Mouse (Mus musculus) heart, postnatal 25 days (tissue): Measurements from ENCODE around the gene Dock8. TPM values are rescaled to one million over a fixed set of nuclear protein-coding genes. Genes with fewer than 3 reads are reported as not detected.
A peak's percentile ranks its signal among the peaks of the same experiment; 100 is the strongest.

Experiments used
- DNase-seq: peaks from one replicate; pipeline ENCODE4 v3.0.0; 2022; ENCODE audit warnings: low spot score
- intact Hi-C: fragments of 180-260 bp; cut with DNase I; formaldehyde crosslinking; loops from one replicate; pipeline ENCODE4 v1.15.1; 2025
- total RNA-seq, 2 experiments: library from RNA; stranded (reverse); gene quantifications; 2 replicates each; pipeline ENCODE4 v1.2.3; 2021

The Dock8 gene
- total RNA-seq, 2 experiments from 2014 or later = 15.8 to 21.7 TPM

- intact Hi-C loops = loop anchor here (10.0 kb wide), 2 partner anchors 151 to 519 kb away; no protein-coding TSS in a partner anchor
- no peak for DNase-seq
Measured at GRCm38 (mm10) chr19:25105682-25106081, 106.3 kb downstream of the Dock8 start.

GRCm38 (mm10) chr19:25106315-25106714 lies 107.0 kb downstream of the Dock8 start:
- no peak for DNase-seq
- intact Hi-C loops = loop anchor here (10.0 kb wide), 2 partner anchors 152 to 518 kb away; no protein-coding TSS in a partner anchor

- intact Hi-C loops = loop anchor here (10.0 kb wide), 2 partner anchors 153 to 517 kb away; no protein-coding TSS in a partner anchor
- no peak for DNase-seq
Measured at GRCm38 (mm10) chr19:25107417-25107816, 108.1 kb downstream of the Dock8 start.

- DNase-seq = no peak
- intact Hi-C loops = no loop called here
Measured at GRCm38 (mm10) chr19:25111591-25112233, 112.4 kb downstream of the Dock8 start.

- intact Hi-C loops = no loop called here
- no peak for DNase-seq
Measured at GRCm38 (mm10) chr19:25116981-25117380, 117.6 kb downstream of the Dock8 start.

- intact Hi-C loops = no loop called here
- no peak for DNase-seq
Measured at GRCm38 (mm10) chr19:25122417-25122816, 123.1 kb downstream of the Dock8 start.

- peak; percentile 20 for DNase-seq
Measured at GRCm38 (mm10) chr19:25123031-25123430, 123.7 kb downstream of the Dock8 start.

GRCm38 (mm10) chr19:25123461-25123860 lies 124.1 kb downstream of the Dock8 start:
- intact Hi-C loops = no loop called here
- DNase-seq = no peak

More at GRCm38 (mm10) chr19:25123031-25123430, 123.7 kb downstream of the Dock8 start:
- intact Hi-C loops = no loop called here

- intact Hi-C loops = loop anchor here (1.0 to 10.0 kb wide), 3 partner anchors 202 to 492 kb away; no protein-coding TSS in a partner anchor
- DNase-seq = no peak
Measured at GRCm38 (mm10) chr19:25132322-25132721, 133.0 kb downstream of the Dock8 start.

GRCm38 (mm10) chr19:25133959-25134358 lies 134.6 kb downstream of the Dock8 start:
- intact Hi-C loops = loop anchor here (2.0 to 10.0 kb wide), 2 partner anchors 311 to 491 kb away; no protein-coding TSS in a partner anchor
- no peak for DNase-seq

- no peak for DNase-seq
- intact Hi-C loops = loop anchor here (1.0 to 10.0 kb wide), 2 partner anchors 8 to 489 kb away; no protein-coding TSS in a partner anchor
Measured at GRCm38 (mm10) chr19:25136171-25136570, 136.8 kb downstream of the Dock8 start.

GRCm38 (mm10) chr19:25137907-25138820 lies 138.8 kb downstream of the Dock8 start:
- no peak for DNase-seq
- intact Hi-C loops = loop anchor here (10.0 kb wide), 1 partner anchor 487 kb away; no protein-coding TSS in a partner anchor

GRCm38 (mm10) chr19:25144110-25145028 lies 145.0 kb downstream of the Dock8 start:
- intact Hi-C loops = loop anchor here (1.0 kb wide), 1 partner anchor 8 kb away; no protein-coding TSS in a partner anchor
- no peak for DNase-seq

GRCm38 (mm10) chr19:25145116-25145515 lies 145.8 kb downstream of the Dock8 start:
- no peak for DNase-seq

GRCm38 (mm10) chr19:25146122-25146521 lies 146.8 kb downstream of the Dock8 start:
- intact Hi-C loops = no loop called here

More at GRCm38 (mm10) chr19:25145116-25145515, 145.8 kb downstream of the Dock8 start:
- intact Hi-C loops = no loop called here

GRCm38 (mm10) chr19:25149788-25150187 lies 150.5 kb downstream of the Dock8 start:
- intact Hi-C loops = no loop called here
- no peak for DNase-seq

More at GRCm38 (mm10) chr19:25146122-25146521, 146.8 kb downstream of the Dock8 start:
- no peak for DNase-seq

- intact Hi-C loops = no loop called here
- DNase-seq = no peak
Measured at GRCm38 (mm10) chr19:25154506-25155178, 155.3 kb downstream of the Dock8 start.

GRCm38 (mm10) chr19:25155250-25155649 lies 155.9 kb downstream of the Dock8 start:
- intact Hi-C loops = no loop called here
- no peak for DNase-seq

- intact Hi-C loops = no loop called here
- no peak for DNase-seq
Measured at GRCm38 (mm10) chr19:25155709-25156108, 156.4 kb downstream of the Dock8 start.
